Mouse (Mus musculus) heart, embryonic 15.5 days (tissue): ENCODE data around the gene Fam229a. TPM values are rescaled to one million over a fixed set of nuclear protein-coding genes. Genes with fewer than 3 reads are reported as not detected.

Experiments used
- ATAC-seq: fragments of 200-750 bp; cut with Nextera tagmentation; replicated peaks from 2 replicates; pipeline ENCODE4 v1.8.0; 2017; ENCODE audit warnings: low read depth, moderate TSS enrichment; ENCODE audit not compliant: insufficient number of reproducible peaks, insufficient read depth, low FRiP score
- H3K27ac ChIP-seq: fragments of 300-500 bp; sonication (generic); 2 replicates; pipeline ENCODE4 v1.5.1; 2015; ENCODE audit warnings: mild to moderate bottlenecking, inconsistent platforms
- H3K27me3 ChIP-seq: fragments of 300-500 bp; sonication (generic); 2 replicates; pipeline ENCODE4 v1.6.1; 2015; ENCODE audit warnings: inconsistent platforms
- H3K36me3 ChIP-seq: fragments of 300-500 bp; sonication (generic); 2 replicates; pipeline ENCODE4 v1.6.1; 2015; ENCODE audit warnings: mild to moderate bottlenecking, inconsistent platforms
- H3K4me1 ChIP-seq: fragments of 300-500 bp; sonication (generic); replicated peaks from 2 replicates; pipeline ENCODE4 v1.6.1; 2015; ENCODE audit warnings: inconsistent platforms
- H3K4me2 ChIP-seq: fragments of 300-500 bp; sonication (generic); 2 replicates; pipeline ENCODE4 v1.6.1; 2015; ENCODE audit warnings: inconsistent platforms, mild to moderate bottlenecking, moderate library complexity
- H3K4me3 ChIP-seq: fragments of 300-500 bp; sonication (generic); 2 replicates; pipeline ENCODE4 v1.5.1; 2015; ENCODE audit warnings: mild to moderate bottlenecking, inconsistent platforms
- H3K9ac ChIP-seq: fragments of 300-500 bp; sonication (generic); 2 replicates; pipeline ENCODE4 v1.6.1; 2015; ENCODE audit warnings: mild to moderate bottlenecking, inconsistent platforms
- H3K9me3 ChIP-seq: fragments of 300-500 bp; sonication (generic); replicated peaks from 2 replicates; pipeline ENCODE4 v1.6.1; 2016; ENCODE audit warnings: inconsistent platforms
- WGBS: fragments of 180-500 bp; shearing (Covaris S2); methylation state at CpG from one replicate; pipeline ENCODE4 v1.1.7; 2015; ENCODE audit warnings: mixed read lengths; 5-methylcytosine and 5-hydroxymethylcytosine counted together
- polyA plus RNA-seq: library from polyadenylated mRNA; unstranded; fragments of >200 nt; fragmentation: Nextera tagmentation; extraction: Ambion mirVana; gene quantifications from 2 replicates; pipeline ENCODE4 v1.2.1, GENCODE M21; 2015

Gene Fam229a
- polyA plus RNA-seq, 1 experiment from 2014 or later: not detected

GRCm38 (mm10) chr4:129498941-129499340 is 8.0 kb downstream of the Fam229a start:
- Histone ChIP-seq H3K36me3 (no peaks in the 10 kb centered on the region), H3K27ac (peak overlapping the region; percentile 94), H3K27me3 (no peaks in the 10 kb centered on the region), H3K4me1 (peaks cover 66% of the 10 kb centered on the region), H3K9ac (no peak overlapping the region), H3K4me2 (no peak overlapping the region), H3K9me3 (no peaks in the 10 kb centered on the region), H3K4me3 (no peak overlapping the region)
- ATAC-seq: no peak
- 30% methylated on average over 3 of the region's 3 CpGs for WGBS

GRCm38 (mm10) chr4:129500017-129500416 is 9.0 kb downstream of the Fam229a start:
- H3K4me2 ChIP-seq: peak overlapping the region; percentile 82
- H3K4me3 ChIP-seq: peak overlapping the region; percentile 64
- no peaks in the 10 kb centered on the region for H3K9me3 ChIP-seq
- no peaks in the 10 kb centered on the region for H3K36me3 ChIP-seq
- no peak for ATAC-seq
- WGBS: 81% methylated on average over 8 of the region's 8 CpGs
- H3K9ac ChIP-seq: 0 out of 2 replicates have a peak overlapping the region, but pooled peaks have one; percentile 71
- no peaks in the 10 kb centered on the region for H3K27me3 ChIP-seq
- peak overlapping the region; percentile 94 for H3K27ac ChIP-seq
- H3K4me1 ChIP-seq: peaks cover 71% of the 10 kb centered on the region

DNA sequence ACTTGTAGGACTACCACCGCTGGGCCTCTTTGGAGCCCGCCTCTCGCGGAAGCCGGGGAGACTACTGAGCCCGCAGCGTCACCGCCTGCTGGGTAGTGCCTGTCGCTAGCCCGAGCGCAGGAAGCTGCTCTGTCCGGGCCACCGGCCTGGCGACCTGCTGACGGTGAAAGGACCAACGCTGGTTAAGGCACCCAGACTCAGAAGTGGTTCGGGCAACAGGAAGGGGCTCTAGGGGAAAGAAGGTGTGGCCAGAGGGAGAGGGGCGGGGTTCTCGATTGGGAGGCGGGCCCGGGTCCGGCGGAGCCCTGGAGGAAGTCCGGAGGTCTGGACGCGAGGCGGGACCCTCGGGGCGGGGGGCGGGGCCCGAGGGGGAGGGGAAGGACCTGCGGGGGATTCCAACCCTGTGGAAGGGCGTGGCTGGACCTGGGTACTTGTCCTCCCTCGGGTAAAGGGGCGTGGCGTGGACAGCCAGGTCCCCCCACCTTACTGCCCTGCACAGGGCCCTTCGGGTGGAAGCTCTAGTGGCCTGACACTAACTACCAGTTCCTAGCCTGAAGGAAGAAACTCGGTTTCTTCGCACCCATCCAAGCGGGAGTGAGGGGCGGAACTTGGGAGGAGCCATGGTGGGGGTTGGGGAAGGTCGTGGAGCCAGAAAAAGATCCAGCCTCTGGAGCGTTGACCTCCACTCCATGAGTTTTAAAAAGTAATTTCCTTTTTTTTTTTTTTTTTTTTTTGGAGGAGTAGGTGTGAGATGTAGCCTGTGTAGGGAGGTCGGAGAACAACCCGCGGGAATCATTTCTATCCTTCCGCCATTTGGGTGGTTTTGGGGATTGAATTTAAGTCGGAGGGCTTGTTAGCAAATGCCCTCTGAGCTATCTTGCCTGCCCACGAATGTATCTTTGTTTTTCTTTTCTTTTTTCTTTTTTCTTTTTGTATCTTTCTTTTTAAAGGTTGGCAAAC is 9.9 kb downstream of the Fam229a start:
- Histone ChIP-seq H3K27me3 (no peaks in the 10 kb centered on the region), H3K9ac (peak overlapping the region; percentile 71), H3K27ac (peak overlapping the region; percentile 94), H3K36me3 (no peaks in the 10 kb centered on the region), H3K4me3 (peak overlapping the region; percentile 64), H3K9me3 (no peaks in the 10 kb centered on the region), H3K4me1 (peaks cover 64% of the 10 kb centered on the region), H3K4me2 (peak overlapping the region; percentile 82)
- peak; percentile 89 for ATAC-seq
- WGBS: 2% methylated on average over 46 of the region's 49 CpGs

DNA sequence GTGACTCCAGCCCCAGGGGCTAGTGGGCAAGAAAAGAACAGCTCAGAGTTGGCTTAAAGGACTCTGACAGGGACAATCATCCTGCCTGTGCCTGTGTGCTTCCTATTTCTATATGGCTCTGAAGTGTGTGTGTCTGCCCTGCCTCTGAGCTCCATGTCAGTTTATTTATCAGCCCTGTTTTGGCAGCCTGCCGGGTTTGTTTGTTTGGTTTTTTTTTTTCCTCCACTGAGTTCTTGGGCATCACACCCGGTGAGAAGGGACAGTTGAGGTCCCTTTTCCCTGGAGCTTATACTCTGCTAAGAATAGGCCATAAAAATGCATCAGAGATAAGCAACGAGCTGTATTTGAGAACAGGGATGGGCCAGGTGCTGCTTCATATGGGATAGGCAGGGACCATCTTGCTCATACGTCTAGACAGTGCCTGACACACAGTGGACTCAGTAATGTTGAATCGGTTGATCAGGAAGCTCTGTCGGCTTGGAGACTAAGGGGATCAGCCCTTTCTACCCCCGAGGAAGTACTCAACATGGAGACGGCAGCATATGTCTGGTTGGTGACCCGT is 11.4 kb downstream of the Fam229a start:
- 46% methylated on average over 9 of the region's 9 CpGs for WGBS
- no peaks in the 10 kb centered on the region for H3K36me3 ChIP-seq
- H3K4me2 ChIP-seq: no peak overlapping the region
- H3K27me3 ChIP-seq: no peaks in the 10 kb centered on the region
- peaks cover 53% of the 10 kb centered on the region for H3K4me1 ChIP-seq
- peak overlapping the region; percentile 18 for H3K27ac ChIP-seq
- no peak overlapping the region for H3K4me3 ChIP-seq
- ATAC-seq: no peak
- H3K9me3 ChIP-seq: no peaks in the 10 kb centered on the region
- H3K9ac ChIP-seq: no peak overlapping the region

GRCm38 (mm10) chr4:129502901-129503444 is 12.0 kb downstream of the Fam229a start:
- Histone ChIP-seq H3K4me2 (no peak overlapping the region), H3K9me3 (no peaks in the 10 kb centered on the region), H3K4me3 (no peak overlapping the region), H3K4me1 (peaks cover 57% of the 10 kb centered on the region), H3K27me3 (no peaks in the 10 kb centered on the region), H3K36me3 (no peaks in the 10 kb centered on the region), H3K27ac (peak overlapping the region; percentile 18), H3K9ac (no peak overlapping the region)
- no peak for ATAC-seq
- 48% methylated on average over 11 of the region's 11 CpGs for WGBS

DNA sequence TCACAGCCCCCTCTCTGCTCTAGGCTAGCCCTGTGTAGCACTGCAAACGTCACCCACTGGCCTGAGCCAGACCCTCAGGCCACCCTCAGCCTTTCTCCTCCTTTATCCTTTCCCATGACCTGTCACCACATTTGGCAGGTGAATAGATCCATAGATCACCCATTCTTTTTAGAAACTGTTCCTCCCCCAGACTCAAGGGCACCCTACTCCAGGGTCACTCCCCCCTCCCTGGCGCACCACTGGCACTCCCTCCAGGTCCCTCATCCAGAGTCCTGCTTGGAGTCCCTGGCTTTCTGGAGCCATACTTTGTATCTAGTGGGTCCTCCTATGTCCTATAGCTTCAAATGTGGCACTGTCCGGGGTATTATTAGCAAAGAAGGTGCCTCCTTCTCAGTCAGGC is 14.5 kb downstream of the Fam229a start:
- WGBS: 91% methylated on average over 3 of the region's 3 CpGs
- H3K4me1 ChIP-seq: peaks cover 53% of the 10 kb centered on the region
- no peaks in the 10 kb centered on the region for H3K36me3 ChIP-seq
- no peaks in the 10 kb centered on the region for H3K27me3 ChIP-seq
- no peak overlapping the region for H3K4me2 ChIP-seq
- no peak overlapping the region for H3K4me3 ChIP-seq
- H3K9me3 ChIP-seq: no peaks in the 10 kb centered on the region
- no peak overlapping the region for H3K27ac ChIP-seq
- no peak for ATAC-seq
- no peak overlapping the region for H3K9ac ChIP-seq

DNA sequence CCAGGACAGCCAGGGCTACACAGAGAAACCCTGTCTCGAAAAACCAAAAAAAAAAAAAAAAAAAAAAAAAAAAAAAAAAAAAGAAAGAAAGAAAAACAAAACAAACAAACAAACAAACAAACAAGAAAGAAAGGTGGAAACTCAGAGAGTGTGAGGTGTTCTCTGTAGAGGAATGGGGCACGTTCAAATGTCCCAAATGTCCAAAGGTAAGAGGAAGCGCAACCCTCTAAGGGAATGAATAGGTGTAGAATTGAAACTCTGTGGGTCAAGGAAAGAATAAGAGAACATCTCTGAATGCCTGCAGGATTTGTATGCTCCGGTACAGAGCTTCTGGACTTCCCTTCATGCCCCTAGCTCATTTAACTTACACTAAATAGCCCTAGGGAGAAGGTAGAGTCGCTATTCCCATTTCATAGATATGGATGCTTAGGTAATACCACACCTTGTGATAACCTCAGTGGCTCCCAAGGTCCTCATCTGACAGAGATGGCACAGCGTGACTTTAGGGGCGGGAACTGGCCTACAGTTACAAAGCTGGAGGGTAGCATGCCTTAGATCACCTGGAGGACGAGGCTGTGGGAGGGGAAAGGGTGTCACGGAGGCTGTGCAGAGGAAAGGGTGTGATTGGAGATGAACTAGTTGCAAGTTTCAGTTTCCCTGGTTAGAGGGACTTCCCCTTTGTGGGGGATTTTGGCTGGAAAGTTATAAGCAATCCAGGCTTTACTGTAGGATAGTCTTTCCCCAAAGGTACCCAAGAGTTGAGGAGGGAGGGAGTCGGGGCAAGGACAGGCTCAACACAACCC is 16.6 kb downstream of the Fam229a start:
- WGBS: 53% methylated on average over 9 of the region's 10 CpGs
- Histone ChIP-seq H3K4me2 (peak overlapping the region; percentile 28; the same call in 1 of the 2 replicates), H3K36me3 (no peaks in the 10 kb centered on the region), H3K4me1 (peaks cover 38% of the 10 kb centered on the region), H3K9ac (no peak overlapping the region; the same call in 1 of the 2 replicates), H3K27ac (peak overlapping the region; percentile 68), H3K4me3 (no peak overlapping the region), H3K9me3 (no peaks in the 10 kb centered on the region), H3K27me3 (no peaks in the 10 kb centered on the region)
- no peak; the same call in 1 of the 2 replicates for ATAC-seq

GRCm38 (mm10) chr4:129508237-129508515 is 17.2 kb downstream of the Fam229a start:
- Histone ChIP-seq H3K36me3 (no peaks in the 10 kb centered on the region), H3K4me3 (no peak overlapping the region), H3K4me1 (peaks cover 36% of the 10 kb centered on the region), H3K27ac (peak overlapping the region; percentile 68), H3K4me2 (peak overlapping the region; percentile 28; the same call in 1 of the 2 replicates), H3K9me3 (no peaks in the 10 kb centered on the region), H3K27me3 (no peaks in the 10 kb centered on the region), H3K9ac (no peak overlapping the region)
- ATAC-seq: peak; percentile 50
- 33% methylated on average over 3 of the region's 3 CpGs for WGBS

DNA sequence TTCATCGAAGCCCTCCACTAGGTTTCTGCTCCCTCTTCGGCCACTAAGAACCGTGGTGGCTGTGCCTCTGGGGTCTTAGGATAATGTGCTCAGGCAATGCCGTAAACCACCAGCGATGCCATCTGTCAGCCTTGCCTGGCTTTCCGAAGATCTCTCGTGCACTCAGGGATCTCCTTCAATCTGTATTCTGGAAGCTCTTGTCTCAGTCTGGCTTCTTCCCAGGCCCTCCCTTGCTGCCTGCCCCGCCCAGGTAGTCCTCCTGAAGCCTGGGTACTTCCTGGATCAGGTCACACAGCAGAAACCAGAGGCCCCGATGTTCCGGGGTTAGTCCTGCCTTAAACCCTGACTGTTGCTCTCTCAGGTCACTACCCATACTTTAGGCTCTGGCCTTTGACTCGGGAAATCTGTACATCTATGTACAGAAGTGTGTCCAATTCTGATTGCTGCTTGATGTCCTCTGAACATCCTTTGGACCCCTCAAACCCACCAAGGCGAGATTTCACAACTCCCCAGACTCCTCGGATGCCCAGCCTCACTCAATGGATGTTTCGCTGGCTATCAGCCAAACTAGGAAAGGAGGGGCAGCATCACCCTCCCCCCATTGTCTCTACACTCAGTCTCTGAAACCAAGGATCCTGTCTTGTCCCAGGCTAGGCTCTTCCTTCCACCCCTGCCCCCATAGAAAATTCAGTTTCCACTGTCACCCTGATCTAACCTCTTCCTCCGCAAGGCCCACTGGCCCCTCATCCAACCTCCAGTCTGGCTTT is 18.0 kb downstream of the Fam229a start:
- Histone ChIP-seq H3K4me2 (no peak overlapping the region), H3K4me1 (peaks cover 29% of the 10 kb centered on the region), H3K36me3 (no peaks in the 10 kb centered on the region), H3K27me3 (no peaks in the 10 kb centered on the region), H3K9me3 (no peaks in the 10 kb centered on the region), H3K27ac (no peak overlapping the region), H3K4me3 (no peak overlapping the region), H3K9ac (no peak overlapping the region)
- no peak for ATAC-seq
- 63% methylated on average over 15 of the region's 15 CpGs for WGBS

- H3K9me3 ChIP-seq: no peaks in the 10 kb centered on the region
- H3K27ac ChIP-seq: no peak overlapping the region
- no peak overlapping the region for H3K4me3 ChIP-seq
- H3K36me3 ChIP-seq: no peaks in the 10 kb centered on the region
- no peaks in the 10 kb centered on the region for H3K27me3 ChIP-seq
- ATAC-seq: no peak
- WGBS: 67% methylated on average over 3 of the region's 3 CpGs
- H3K4me2 ChIP-seq: no peak overlapping the region
- H3K4me1 ChIP-seq: peaks cover 27% of the 10 kb centered on the region
- H3K9ac ChIP-seq: no peak overlapping the region
Observed at GRCm38 (mm10) chr4:129509650-129510049, 18.7 kb downstream of the Fam229a start.
